Mouse (Mus musculus) left cerebral cortex, adult 2 months (tissue): ENCODE measurements around the gene Arnt2. TPM values are rescaled to one million over a fixed set of nuclear protein-coding genes. Genes with fewer than 3 reads are reported as not detected.

Experiments
- DNase-seq, 2 experiments: peaks; one replicate each; pipeline ENCODE4 v3.0.0; 2021 to 2022; ENCODE audit warnings: low spot score in 2 of 2, mixed read lengths in 1 of 2; ENCODE audit errors: extremely low spot score in 1 of 2
- H3K27ac ChIP-seq: fragments of 200-600 bp; 2 replicates; pipeline ENCODE4 v1.8.1; 2022
- H3K4me3 ChIP-seq: fragments of 200-600 bp; 2 replicates; pipeline ENCODE4 v1.8.1; 2022
- CTCF ChIP-seq: fragments of 200-600 bp; IDR thresholded peaks from 2 replicates; pipeline ENCODE4 v1.8.1; 2022; ENCODE audit warnings: antibody characterized with exemption, mild to moderate bottlenecking, moderate library complexity
- intact Hi-C: fragments of 180-260 bp; cut with DNase I; formaldehyde crosslinking; loops from one replicate; pipeline ENCODE4 v1.15.1; 2025
- total RNA-seq, 2 experiments: library from RNA; stranded (reverse); gene quantifications; 2 replicates each; pipeline ENCODE4 v1.2.3; 2021

Gene Arnt2
- total RNA-seq, 2 experiments from 2014 or later: 253 to 266 TPM

- DNase-seq: peak; percentile 15 to 34
- TF ChIP-seq CTCF: no peak
- Histone ChIP-seq H3K4me3 (no peak overlapping the region), H3K27ac (no peak overlapping the region)
- intact Hi-C loops: no loop called here
These were observed 206.0 kb downstream of the Arnt2 start for GRCm38 (mm10) chr7:84203981-84204380.

GRCm38 (mm10) chr7:84201151-84202068, 208.6 kb downstream of the Arnt2 start:
- Histone ChIP-seq H3K27ac (no peak overlapping the region), H3K4me3 (no peak overlapping the region)
- no peak for DNase-seq
- intact Hi-C loops: no loop called here
- TF ChIP-seq CTCF: no peak

GRCm38 (mm10) chr7:84197208-84197860, 212.6 kb downstream of the Arnt2 start:
- TF ChIP-seq CTCF: no peak

More at GRCm38 (mm10) chr7:84197208-84197860, 212.6 kb downstream of the Arnt2 start:
- intact Hi-C loops: no loop called here
- Histone ChIP-seq H3K27ac (no peak overlapping the region), H3K4me3 (no peak overlapping the region)
- no peak for DNase-seq

Other genes starting within 250 kb of the Arnt2 start
- 1 to 10 TPM; 5.0 to 5.1 TPM for gene Gm2115, start 118.8 kb upstream of the Arnt2 start, total RNA-seq
- gene Fah, start 196.5 kb upstream of the Arnt2 start, total RNA-seq: 10 to 100 TPM; 17.3 to 20.8 TPM